Comparison of ENCODE assay signal across 9 mouse cellular contexts in the genomic region with DNA sequence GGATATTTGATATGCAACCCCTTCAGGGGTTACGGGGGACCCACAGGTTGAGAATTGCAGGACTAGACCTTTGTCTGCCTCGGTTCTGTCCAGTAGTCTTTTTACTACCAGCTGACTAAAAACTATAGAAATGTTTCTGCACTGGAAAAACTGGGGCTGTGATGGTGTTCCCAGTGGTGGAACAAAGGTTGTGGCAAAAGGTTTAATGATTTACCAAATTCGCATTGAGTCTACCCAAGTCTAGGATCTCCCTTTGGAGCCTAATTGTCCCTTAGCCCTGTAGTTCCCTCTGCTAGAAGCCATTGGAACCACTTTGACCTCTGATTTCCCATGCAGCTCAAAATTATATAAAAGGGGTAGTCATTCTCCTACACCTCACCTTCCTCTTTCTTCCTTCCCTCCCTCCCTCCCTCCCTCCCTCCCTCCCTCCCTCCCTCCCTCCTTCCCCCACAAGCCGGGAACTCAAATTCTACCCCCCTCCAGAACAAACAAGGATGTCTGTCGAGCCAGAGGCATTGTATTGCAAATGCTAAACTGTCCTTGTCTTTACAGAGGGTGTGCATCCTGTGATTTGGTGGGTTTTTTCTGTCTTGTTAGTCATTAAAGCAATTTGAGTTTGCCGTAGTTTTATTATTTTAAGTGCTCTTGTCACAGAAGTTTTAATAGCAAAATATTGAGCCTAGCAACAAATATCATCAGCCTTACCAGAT. TPM values are rescaled to one million over a fixed set of nuclear protein-coding genes. Genes with fewer than 3 reads are reported as not detected.
DNase-seq lines count a peak whose midpoint lies in the region; ATAC-seq and TF ChIP-seq lines count a peak whose summit lies in the region.
"Had no signal": no experiment of that assay in that cellular context is flagged by ENCODE, and none has a peak within 500 bp of the region (broad histone marks: within the 10 kb centered on the region; RNA-seq: fewer than 3 reads in every experiment).

No protein-coding gene starts in this region.

- no peaks in the 10 kb centered on the region for H3K36me3 ChIP-seq in embryonic facial prominence, embryonic 14.5 days (ENCODE audit: control insufficient read depth, insufficient read depth, low read length)
- no peaks in the 10 kb centered on the region for H3K36me3 ChIP-seq in kidney, postnatal 0 days (ENCODE audit: insufficient read depth, low read length)
- no peaks in the 10 kb centered on the region for H3K36me3 ChIP-seq in neural tube, embryonic 13.5 days

- H3K4me1 ChIP-seq in embryonic facial prominence, embryonic 14.5 days (ENCODE audit: control insufficient read depth, insufficient read depth, low read length) = peaks cover 18% of the 10 kb centered on the region
- H3K4me1 ChIP-seq in kidney, postnatal 0 days (replicated peaks; ENCODE audit: insufficient read depth, low read length) = 0 out of 2 replicates have a peak, but pooled peaks cover 4% of the 10 kb centered on the region
- peaks cover 47% of the 10 kb centered on the region for H3K4me1 ChIP-seq in neural tube, embryonic 13.5 days (replicated peaks)

- WGBS in embryonic facial prominence, embryonic 14.5 days = 17% methylated on average over 5 of the region's 6 CpGs
- WGBS in kidney, postnatal 0 days = 11% methylated on average over 5 of the region's 6 CpGs
- WGBS in neural tube, embryonic 13.5 days = 7% methylated on average over 5 of the region's 6 CpGs

- H3K9ac ChIP-seq in embryonic facial prominence, embryonic 14.5 days (ENCODE audit: low read depth, low read length) = peak overlapping the region; percentile 97
- peak overlapping the region; percentile 98; the same call in 1 of the 2 replicates for H3K9ac ChIP-seq in kidney, postnatal 0 days (ENCODE audit: low read depth, low read length)
- peak overlapping the region; percentile 98 for H3K9ac ChIP-seq in neural tube, embryonic 13.5 days

- H3K4me2 ChIP-seq in embryonic facial prominence, embryonic 14.5 days (ENCODE audit: low read depth, low read length) = peak overlapping the region; percentile 65
- H3K4me2 ChIP-seq in kidney, postnatal 0 days (ENCODE audit: low read length) = peak overlapping the region; percentile 72
- peak overlapping the region; percentile 89 for H3K4me2 ChIP-seq in neural tube, embryonic 13.5 days

- TF ChIP-seq CTCF in kidney, postnatal 0 days (IDR thresholded peaks at IDR 0.05; ENCODE audit: low read depth) = 0 out of 2 replicates have a peak, but pooled peaks have one; percentile 2

- peak overlapping the region; percentile 94 for H3K4me3 ChIP-seq in embryonic facial prominence, embryonic 14.5 days (ENCODE audit: low read depth, low read length)
- H3K4me3 ChIP-seq in kidney, postnatal 0 days (replicated peaks; ENCODE audit: low read depth, low read length) = peak overlapping the region; percentile 97
- H3K4me3 ChIP-seq in neural tube, embryonic 13.5 days = peak overlapping the region; percentile 98

- intact Hi-C loops in left cerebral cortex, postnatal 4 days (cut with DNase I) = no loop called here

- H3K9me3 ChIP-seq in embryonic facial prominence, embryonic 14.5 days (ENCODE audit: control insufficient read depth, low read length) = no peaks in the 10 kb centered on the region
- H3K9me3 ChIP-seq in kidney, postnatal 0 days (replicated peaks; ENCODE audit: low read length) = no peaks in the 10 kb centered on the region
- no peaks in the 10 kb centered on the region for H3K9me3 ChIP-seq in neural tube, embryonic 13.5 days

- ATAC-seq in embryonic facial prominence, embryonic 14.5 days (ENCODE audit: low read depth) = no peak
- no peak for ATAC-seq in kidney, postnatal 0 days (replicated peaks; ENCODE audit: low FRiP score, low read depth)
- no peak for ATAC-seq in neural tube, embryonic 13.5 days (ENCODE audit: low read depth)

- no peak overlapping the region for H3K27ac ChIP-seq in embryonic facial prominence, embryonic 14.5 days (replicated peaks; ENCODE audit: low read depth, low read length)
- peak overlapping the region; percentile 99; the same call in 1 of the 2 replicates for H3K27ac ChIP-seq in kidney, postnatal 0 days
- H3K27ac ChIP-seq in neural tube, embryonic 13.5 days (replicated peaks) = no peak overlapping the region

- DNase-seq in kidney, adult 11 months = peak; percentile 71
- DNase-seq in kidney, postnatal 4 days = no peak
- no peak for DNase-seq in embryonic facial prominence, embryonic 14.5 days (ENCODE audit: low spot score)
- DNase-seq in kidney, postnatal 0 days (ENCODE audit: low spot score) = peak; percentile 46
- no peak for DNase-seq in cerebellum, adult 11-12 months
- no peak for DNase-seq in left cerebral cortex, adult 9 months (ENCODE audit: low spot score in 2 of 2)
- DNase-seq in left cerebral cortex, postnatal 4 days = no peak

- no peaks in the 10 kb centered on the region for H3K27me3 ChIP-seq in embryonic facial prominence, embryonic 14.5 days (replicated peaks; ENCODE audit: control insufficient read depth, insufficient read depth, low read length)
- no peaks in the 10 kb centered on the region for H3K27me3 ChIP-seq in kidney, postnatal 0 days (ENCODE audit: insufficient read depth, low read length)
- H3K27me3 ChIP-seq in neural tube, embryonic 13.5 days = no peaks in the 10 kb centered on the region

RNA-seq across cellular contexts. Expression of gene Glud1, which starts 2.0 kb away (rescaled TPM):
- polyA plus RNA-seq in embryonic facial prominence, embryonic 14.5 days (2014; fragmentation: Nextera tagmentation; extraction: Ambion mirVana) = 72.7 and 78.6 TPM in 2 replicates
- 160 and 161 TPM in 2 replicates for polyA plus RNA-seq in kidney, postnatal 0 days (2015; fragmentation: Nextera tagmentation; extraction: Ambion mirVana)
- 109 and 111 TPM in 2 replicates for polyA plus RNA-seq in neural tube, embryonic 13.5 days (2015; fragmentation: Nextera tagmentation; extraction: Ambion mirVana)
- total RNA-seq in left cerebral cortex, postnatal 4 days (2021) = 100 to 1,000 TPM; 299 TPM

RNA-seq across cellular contexts. Expression of gene Shld2, which starts 2.2 kb away (rescaled TPM):
- 9.8 and 13.5 TPM in 2 replicates for polyA plus RNA-seq in embryonic facial prominence, embryonic 14.5 days (2014; fragmentation: Nextera tagmentation; extraction: Ambion mirVana)
- polyA plus RNA-seq in kidney, postnatal 0 days (2015; fragmentation: Nextera tagmentation; extraction: Ambion mirVana) = 11.5 and 11.8 TPM in 2 replicates
- polyA plus RNA-seq in neural tube, embryonic 13.5 days (2015; fragmentation: Nextera tagmentation; extraction: Ambion mirVana) = 5.8 and 6.0 TPM in 2 replicates
- total RNA-seq in left cerebral cortex, postnatal 4 days (2021) = 10 to 100 TPM in 1 of 2 experiments, 1 to 10 TPM in 1; 9.4 to 11.0 TPM

RNA-seq across cellular contexts. Expression of gene Fam25c, which starts 42.7 kb away (rescaled TPM):
- 13.0 and 40.1 TPM in 2 replicates for polyA plus RNA-seq in embryonic facial prominence, embryonic 14.5 days (2014; fragmentation: Nextera tagmentation; extraction: Ambion mirVana)
- 8.1 and 15.2 TPM in 2 replicates for polyA plus RNA-seq in kidney, postnatal 0 days (2015; fragmentation: Nextera tagmentation; extraction: Ambion mirVana)
- not detected in 2 replicates for polyA plus RNA-seq in neural tube, embryonic 13.5 days (2015; fragmentation: Nextera tagmentation; extraction: Ambion mirVana)
- total RNA-seq in left cerebral cortex, postnatal 4 days (2021) = 1 to 10 TPM in 1 of 2 experiments, not detected in 1; 1.0 TPM
- polyA plus RNA-seq: testis, adult 2 months had no signal

Comparison
In these comparisons a context has a peak if more than half of its experiments do, and no peak if none do; other contexts are left out.
1. DNase-seq: peak in kidney, adult 11 months (single experiment) and kidney, postnatal 0 days (single experiment); none in kidney, postnatal 4 days (0 of 2), embryonic facial prominence, embryonic 14.5 days (single experiment), cerebellum, adult 11-12 months (single experiment), left cerebral cortex, adult 9 months (0 of 2) and left cerebral cortex, postnatal 4 days (single experiment).
2. Peak in every context shown above with its lines, with median percentiles within 50 percentile points of each other: H3K4me2 ChIP-seq, H3K4me3 ChIP-seq and H3K9ac ChIP-seq.